Mouse (Mus musculus) CH12.LX (cell line): ENCODE measurements around the gene Zscan10. TPM values are rescaled to one million over a fixed set of nuclear protein-coding genes. Genes with fewer than 3 reads are reported as not detected.

Experiments
- DNase-seq: peaks from one replicate; pipeline ENCODE4 v3.0.0-alpha.2; 2013; ENCODE audit errors: extremely low read depth
- H3K27ac ChIP-seq: 2 replicates; pipeline ENCODE4 v1.5.1; 2012; ENCODE audit warnings: low read depth, mild to moderate bottlenecking, control low read depth, moderate library complexity; ENCODE audit not compliant: insufficient read depth
- H3K27me3 ChIP-seq: replicated peaks from 2 replicates; pipeline ENCODE3; 2012; ENCODE audit warnings: inconsistent platforms
- H3K36me3 ChIP-seq, 2 experiments: replicated peaks in 1 of 2; 2 replicates each; pipeline versions ENCODE3 to v1.6.1; 2012; ENCODE audit warnings: inconsistent platforms in 1 of 2, low read length in 1 of 2, mild to moderate bottlenecking in 1 of 2, mixed read lengths in 1 of 2, moderate library complexity in 1 of 2; ENCODE audit not compliant: control insufficient read depth in 1 of 2, insufficient read depth in 1 of 2
- H3K4me1 ChIP-seq, 2 experiments: 2 replicates each; pipeline ENCODE4 v1.6.1; 2012; ENCODE audit warnings: inconsistent platforms in 1 of 2, moderate library complexity in 1 of 2; ENCODE audit not compliant: insufficient read depth in 2 of 2, control insufficient read depth in 1 of 2
- H3K4me2 ChIP-seq: 2 replicates; pipeline ENCODE4 v1.6.1; 2012; ENCODE audit warnings: low read depth, mild to moderate bottlenecking, control low read depth; ENCODE audit not compliant: poor library complexity, insufficient read depth, severe bottlenecking
- H3K4me3 ChIP-seq, 3 experiments: fragments of 150-350 bp in 1 of 3; sonication (generic) in 1 of 3; replicated peaks in 1 of 3; 2 replicates each; pipeline versions ENCODE3 to v1.5.1; 2011 to 2012; ENCODE audit warnings: low read depth in 2 of 3, low read length in 2 of 3, mild to moderate bottlenecking in 2 of 3, moderate library complexity in 2 of 3, control low read depth in 1 of 3, improper control_type of control experiment in 1 of 3, inconsistent platforms in 1 of 3, mixed read lengths in 1 of 3; ENCODE audit not compliant: poor library complexity in 1 of 3
- H3K79me2 ChIP-seq: replicated peaks from 2 replicates; pipeline ENCODE4 v1.6.1; 2012; ENCODE audit warnings: mild to moderate bottlenecking, moderate library complexity; ENCODE audit not compliant: control insufficient read depth, poor library complexity, insufficient read depth, severe bottlenecking; ENCODE audit errors: extremely low read depth
- H3K9ac ChIP-seq: 2 replicates; pipeline ENCODE4 v1.6.1; 2012; ENCODE audit warnings: low read depth, mild to moderate bottlenecking, control low read depth, moderate library complexity; ENCODE audit not compliant: insufficient read depth
- H3K9me3 ChIP-seq: replicated peaks from 2 replicates; pipeline ENCODE3; 2012; ENCODE audit warnings: low read length, inconsistent platforms, mixed read lengths
- CHD1 ChIP-seq: IDR thresholded peaks from 2 replicates; pipeline ENCODE4 v1.6.1; 2012; ENCODE audit warnings: low read depth, low read length, improper control_type of control experiment, inconsistent platforms
- CHD2 ChIP-seq: IDR thresholded peaks from 2 replicates; pipeline ENCODE4 v1.6.1; 2011; ENCODE audit warnings: low read length, improper control_type of control experiment
- CTCF ChIP-seq, 2 experiments: IDR thresholded peaks in 1 of 2; conservative IDR thresholded peaks in 1 of 2; 2 replicates each; pipeline ENCODE4 v1.5.1; 2011 to 2012; ENCODE audit warnings: low read depth in 2 of 2, low read length in 2 of 2, improper control_type of control experiment in 1 of 2, inconsistent platforms in 1 of 2, mild to moderate bottlenecking in 1 of 2, moderate library complexity in 1 of 2
- E2F4 ChIP-seq: IDR thresholded peaks from 2 replicates; pipeline ENCODE4 v1.6.1; 2011; ENCODE audit warnings: low read depth, low read length, improper control_type of control experiment; ENCODE audit not compliant: insufficient replicate concordance
- ETS1 ChIP-seq: conservative IDR thresholded peaks from 2 replicates; pipeline ENCODE4 v1.6.1; 2012; ENCODE audit warnings: low read depth, mild to moderate bottlenecking, inconsistent platforms, low read length, improper control_type of control experiment, moderate library complexity
- GABPA ChIP-seq: IDR thresholded peaks from 2 replicates; pipeline ENCODE4 v1.6.1; 2012; ENCODE audit warnings: low read depth, low read length, improper control_type of control experiment, inconsistent platforms; ENCODE audit not compliant: insufficient replicate concordance
- JUN ChIP-seq: IDR thresholded peaks from 2 replicates; pipeline ENCODE4 v1.6.1; 2011; ENCODE audit warnings: low read depth, mild to moderate bottlenecking, low read length, improper control_type of control experiment, moderate library complexity; ENCODE audit not compliant: insufficient read depth
- KAT2A ChIP-seq: IDR thresholded peaks from 2 replicates; pipeline ENCODE4 v1.6.1; 2012; ENCODE audit warnings: low read length, improper control_type of control experiment, inconsistent platforms; ENCODE audit not compliant: insufficient replicate concordance
- MAZ ChIP-seq: IDR thresholded peaks from 2 replicates; pipeline ENCODE4 v1.6.1; 2012; ENCODE audit warnings: low read depth, mild to moderate bottlenecking, inconsistent platforms, low read length, improper control_type of control experiment, moderate library complexity
- MEF2A ChIP-seq: IDR thresholded peaks from 2 replicates; pipeline ENCODE4 v1.6.1; 2014; ENCODE audit warnings: low read depth, mild to moderate bottlenecking, inconsistent platforms, low read length, improper control_type of control experiment, borderline replicate concordance
- MXI1 ChIP-seq: IDR thresholded peaks from 2 replicates; pipeline ENCODE4 v1.6.1; 2011; ENCODE audit warnings: mild to moderate bottlenecking, low read depth, low read length, improper control_type of control experiment
- MYC ChIP-seq: IDR thresholded peaks from 2 replicates; pipeline ENCODE4 v1.6.1; 2011; ENCODE audit warnings: low read depth, mild to moderate bottlenecking, improper control_type of control experiment, low read length
- PAX5 ChIP-seq: IDR thresholded peaks from 2 replicates; pipeline ENCODE4 v1.6.1; 2012; ENCODE audit warnings: low read length, inconsistent platforms, mixed read lengths
- POLR2AphosphoS2 ChIP-seq: IDR thresholded peaks from 2 replicates; pipeline ENCODE4 v1.6.1; 2011; ENCODE audit warnings: low read depth, low read length, improper control_type of control experiment
- RAD21 ChIP-seq: IDR thresholded peaks from 2 replicates; pipeline ENCODE4 v1.6.1; 2011; ENCODE audit warnings: low read depth, mild to moderate bottlenecking, low read length, improper control_type of control experiment, moderate library complexity
- RCOR1 ChIP-seq: conservative IDR thresholded peaks from 2 replicates; pipeline ENCODE4 v1.6.1; 2012; ENCODE audit warnings: low read depth, mild to moderate bottlenecking, inconsistent platforms, low read length, improper control_type of control experiment
- SIN3A ChIP-seq: IDR thresholded peaks from 2 replicates; pipeline ENCODE4 v1.6.1; 2012; ENCODE audit warnings: low read length, improper control_type of control experiment, inconsistent platforms
- TBP ChIP-seq: conservative IDR thresholded peaks from 2 replicates; pipeline ENCODE4 v1.6.1; 2011; ENCODE audit warnings: low read depth, low read length, improper control_type of control experiment
- TCF12 ChIP-seq: IDR thresholded peaks from 2 replicates; pipeline ENCODE4 v1.6.1; 2014; ENCODE audit warnings: low read depth, mild to moderate bottlenecking, inconsistent platforms, low read length, improper control_type of control experiment
- UBTF ChIP-seq: IDR thresholded peaks from 2 replicates; pipeline ENCODE4 v1.6.1; 2012; ENCODE audit warnings: low read depth, mild to moderate bottlenecking, inconsistent platforms, low read length, improper control_type of control experiment, moderate library complexity
- USF2 ChIP-seq: conservative IDR thresholded peaks from 2 replicates; pipeline ENCODE4 v1.6.1; 2011; ENCODE audit warnings: low read depth, low read length, improper control_type of control experiment
- ZKSCAN1 ChIP-seq: IDR thresholded peaks from 2 replicates; pipeline ENCODE4 v1.6.1; 2012; ENCODE audit warnings: low read depth, inconsistent platforms, low read length, improper control_type of control experiment, borderline replicate concordance
- ZMIZ1 ChIP-seq: IDR thresholded peaks from 2 replicates; pipeline ENCODE4 v1.6.1; 2012; ENCODE audit warnings: low read depth, mild to moderate bottlenecking, inconsistent platforms, low read length, improper control_type of control experiment
- dilution Hi-C: fragments of 300-500 bp; cut with MboI; formaldehyde crosslinking; loops from 2 replicates; pipeline ENCODE4 v1.14.3; 2020; ENCODE audit warnings: low sequenced_read_pairs; ENCODE audit not compliant: extremely low pct_unique_long_range_greater_than_20kb, extremely low pct_ligation_motif_present
- in situ Hi-C: fragments of 300-500 bp; cut with MboI; formaldehyde crosslinking; loops from 3 replicates; pipeline ENCODE4 v1.14.3; 2019; ENCODE audit warnings: low sequenced_read_pairs, low pct_ligation_motif_present, low pct_unique_long_range_greater_than_20kb, mixed read lengths
- polyA plus RNA-seq: library from polyadenylated mRNA; unstranded; fragments of >175 nt; gene quantifications from 2 replicates; pipeline ENCODE4 v1.2.1, GENCODE M21; 2012; ENCODE audit warnings: low read depth; ENCODE audit not compliant: insufficient read length
- total RNA-seq, 2 experiments: library from RNA; depleted of rRNA; stranded (reverse); fragments of 300-350 nt in 1 of 2; fragments of >200 nt in 1 of 2; gene quantifications; 2 replicates each; pipeline ENCODE4 v1.2.3; 2012 to 2014

Zscan10 gene
- total and polyA plus RNA-seq, 3 experiments: not detected

GRCm38 (mm10) chr17:23605220-23605619 lies 4.6 kb downstream of the Zscan10 start:
- Histone ChIP-seq H3K27me3 (peaks cover 69% of the 10 kb centered on the region), H3K79me2 (no peaks in the 10 kb centered on the region), H3K9me3 (no peaks in the 10 kb centered on the region), H3K36me3 (no peaks in the 10 kb centered on the region), H3K9ac (no peak overlapping the region), H3K4me2 (no peak overlapping the region), H3K4me3 (no peak overlapping the region), H3K27ac (no peak overlapping the region), H3K4me1 (peaks cover 5 to 7% of the 10 kb centered on the region in 2 experiments)
- no peak for DNase-seq
- in situ Hi-C loops: no loop called here
- TF ChIP-seq SIN3A (no peak), MEF2A (no peak), TBP (no peak), UBTF (no peak), POLR2AphosphoS2 (no peak), ETS1 (no peak), MAZ (no peak), MXI1 (no peak), RAD21 (no peak), RCOR1 (no peak), ZMIZ1 (no peak), E2F4 (no peak), JUN (no peak), ZKSCAN1 (no peak), GABPA (no peak), USF2 (no peak), PAX5 (no peak), CHD2 (no peak), TCF12 (no peak)
- dilution Hi-C loops: no loop called here

GRCm38 (mm10) chr17:23609612-23610011 lies 9.0 kb downstream of the Zscan10 start:
- no peak overlapping the region for H3K27ac ChIP-seq
- no peak overlapping the region for H3K4me3 ChIP-seq
- peaks cover 81% of the 10 kb centered on the region for H3K27me3 ChIP-seq
- no peak for DNase-seq
- no peaks in the 10 kb centered on the region for H3K79me2 ChIP-seq
- H3K4me2 ChIP-seq: no peak overlapping the region
- no peaks in the 10 kb centered on the region for H3K36me3 ChIP-seq
- in situ Hi-C loops: no loop called here
- dilution Hi-C loops: no loop called here
- H3K9me3 ChIP-seq: no peaks in the 10 kb centered on the region
- H3K9ac ChIP-seq: no peak overlapping the region
- H3K4me1 ChIP-seq: peaks cover 7 to 10% of the 10 kb centered on the region in 2 experiments
- TF ChIP-seq CTCF (conservative IDR thresholded peaks at IDR 0.05 in 1 of 2, IDR thresholded peaks at IDR 0.05 in 1 of 2; ENCODE audit: low read depth in 2 of 2, low read length in 2 of 2) (no peak), CHD1 (no peak), KAT2A (no peak), MYC (no peak), TBP (no peak)
